Mouse (Mus musculus) frontal cortex, postnatal 14 days (tissue): ENCODE measurements around the gene Dvl3.

ENCODE experiments used
- DNase-seq, 2 experiments: peaks; one replicate each; pipeline ENCODE4 v3.0.0; 2022; ENCODE audit warnings: low spot score in 2 of 2

The Dvl3 gene

DNA sequence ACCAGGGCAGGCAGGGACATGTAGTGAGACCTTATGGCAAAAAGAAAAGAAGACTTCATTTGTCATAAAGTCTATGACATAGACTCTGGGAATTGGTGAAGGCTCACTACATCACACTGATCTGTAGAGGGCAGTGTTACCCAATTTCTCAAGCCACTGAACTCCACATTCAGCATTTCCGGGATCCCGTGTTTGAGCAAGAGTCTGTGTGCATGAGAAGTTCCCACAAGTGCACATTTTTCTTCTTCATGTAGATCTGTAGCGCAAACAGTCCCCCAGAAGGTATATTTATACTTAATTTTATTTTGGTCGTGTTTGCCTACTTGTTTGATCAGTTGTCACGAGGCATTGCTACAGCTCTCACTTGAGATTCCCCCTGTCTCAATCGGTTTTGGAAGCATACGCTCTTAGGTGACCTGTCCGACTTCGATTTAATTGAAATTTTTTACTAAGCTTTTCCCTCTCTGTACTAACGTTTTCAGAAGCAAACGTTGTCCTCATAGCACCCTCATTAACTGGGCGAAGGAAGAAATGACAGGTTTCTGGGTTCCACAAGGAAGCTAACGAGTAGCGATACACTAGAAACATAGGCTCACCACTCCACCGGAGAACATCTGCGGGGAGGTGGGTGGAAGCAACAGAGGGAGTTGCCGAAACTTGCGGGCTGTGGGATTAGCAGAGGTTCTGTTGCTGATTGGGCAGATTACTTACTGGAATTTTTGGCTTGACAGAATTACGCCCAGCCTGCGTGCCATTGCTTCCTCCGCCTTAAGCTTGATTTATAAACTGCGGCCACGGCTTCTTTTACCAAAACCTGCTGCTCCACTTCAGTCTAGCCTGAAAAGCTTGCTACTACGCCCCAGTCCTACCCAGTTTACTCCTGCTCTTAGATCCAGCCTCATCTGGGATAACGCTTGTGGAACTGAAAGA is 19.8 kb upstream of the Dvl3 start:
- DNase-seq: peak; percentile 35 to 50

- no peak for DNase-seq
Measured at GRCm38 (mm10) chr16:20497980-20498676, 18.7 kb upstream of the Dvl3 start.

DNA sequence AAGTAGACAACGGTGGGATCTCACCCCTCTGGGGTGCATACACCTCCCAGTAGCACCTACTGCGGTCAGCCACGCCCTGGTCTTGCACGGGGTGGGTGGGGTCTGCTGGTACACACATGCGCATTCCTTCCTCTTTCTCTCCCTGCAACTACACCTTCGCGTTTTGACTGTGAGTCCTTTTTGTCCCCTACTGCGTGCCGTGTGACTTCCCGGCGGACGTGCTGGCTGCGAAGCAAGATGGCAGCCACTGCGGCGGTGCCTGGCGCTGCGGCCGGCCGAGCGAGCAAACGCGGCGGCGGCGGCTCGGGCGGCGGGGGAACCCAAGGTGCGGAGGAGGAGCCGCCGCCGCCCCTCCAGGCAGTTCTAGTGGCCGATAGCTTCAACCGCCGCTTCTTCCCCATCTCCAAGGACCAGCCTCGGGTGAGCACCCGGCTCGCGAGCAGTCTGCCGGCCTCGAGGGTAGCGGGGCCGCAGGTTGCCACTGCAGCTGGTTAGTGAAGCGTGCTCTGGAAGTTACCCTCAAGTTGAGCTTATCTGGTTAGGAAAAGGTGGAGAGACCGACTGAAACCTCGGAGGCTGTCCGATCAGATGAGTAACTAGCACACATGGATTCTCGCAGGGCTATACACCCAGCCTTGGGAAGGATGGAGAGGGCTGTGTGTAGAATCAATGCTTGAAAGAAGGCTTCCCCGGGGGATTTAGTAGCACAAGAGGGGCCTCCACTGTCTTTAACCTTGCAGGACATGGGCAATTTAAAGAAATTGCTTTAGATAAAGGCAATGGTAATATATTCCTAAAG is 17.9 kb upstream of the Dvl3 start, which contains the start of gene Eif2b5:
TSS of gene Eif2b5 (plus strand) at position 141 of the 799 bp plus-strand sequence.
- DNase-seq: peak; percentile 86 to 88

- DNase-seq: no peak
Measured at GRCm38 (mm10) chr16:20506000-20506399, 10.8 kb upstream of the Dvl3 start.

GRCm38 (mm10) chr16:20509349-20509748 is 7.4 kb upstream of the Dvl3 start:
- DNase-seq: no peak

- DNase-seq: no peak
Measured at GRCm38 (mm10) chr16:20511277-20511847, 5.4 kb upstream of the Dvl3 start.

GRCm38 (mm10) chr16:20516032-20516431 is 750 bp upstream of the Dvl3 start:
- DNase-seq: no peak

- DNase-seq: peak in 1 of 2 experiments; percentile 31
Measured at GRCm38 (mm10) chr16:20517216-20517615, 434 bp downstream of the Dvl3 start.

- DNase-seq: no peak
Measured at GRCm38 (mm10) chr16:20517701-20518374, 1.1 kb downstream of the Dvl3 start.

- no peak for DNase-seq
Measured at GRCm38 (mm10) chr16:20523886-20524285, 7.1 kb downstream of the Dvl3 start.

- DNase-seq: no peak
Measured at GRCm38 (mm10) chr16:20528779-20529178, 12.0 kb downstream of the Dvl3 start.

GRCm38 (mm10) chr16:20529375-20529774 is 12.6 kb downstream of the Dvl3 start:
- DNase-seq: no peak

DNA sequence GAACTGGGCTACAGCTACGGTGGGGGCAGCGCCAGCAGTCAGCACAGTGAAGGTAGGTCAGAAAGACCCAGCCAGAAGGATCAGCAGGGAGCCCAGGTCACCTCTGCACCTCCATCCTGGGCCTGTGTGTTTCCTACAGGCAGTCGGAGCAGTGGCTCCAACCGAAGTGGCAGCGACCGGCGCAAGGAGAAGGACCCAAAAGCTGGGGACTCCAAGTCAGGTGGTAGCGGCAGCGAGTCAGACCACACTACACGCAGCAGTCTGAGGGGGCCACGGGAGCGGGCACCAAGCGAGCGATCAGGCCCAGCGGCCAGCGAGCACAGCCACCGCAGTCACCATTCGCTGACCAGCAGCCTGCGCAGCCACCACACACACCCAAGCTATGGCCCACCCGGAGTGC is 14.2 kb downstream of the Dvl3 start:
- DNase-seq: no peak

DNA sequence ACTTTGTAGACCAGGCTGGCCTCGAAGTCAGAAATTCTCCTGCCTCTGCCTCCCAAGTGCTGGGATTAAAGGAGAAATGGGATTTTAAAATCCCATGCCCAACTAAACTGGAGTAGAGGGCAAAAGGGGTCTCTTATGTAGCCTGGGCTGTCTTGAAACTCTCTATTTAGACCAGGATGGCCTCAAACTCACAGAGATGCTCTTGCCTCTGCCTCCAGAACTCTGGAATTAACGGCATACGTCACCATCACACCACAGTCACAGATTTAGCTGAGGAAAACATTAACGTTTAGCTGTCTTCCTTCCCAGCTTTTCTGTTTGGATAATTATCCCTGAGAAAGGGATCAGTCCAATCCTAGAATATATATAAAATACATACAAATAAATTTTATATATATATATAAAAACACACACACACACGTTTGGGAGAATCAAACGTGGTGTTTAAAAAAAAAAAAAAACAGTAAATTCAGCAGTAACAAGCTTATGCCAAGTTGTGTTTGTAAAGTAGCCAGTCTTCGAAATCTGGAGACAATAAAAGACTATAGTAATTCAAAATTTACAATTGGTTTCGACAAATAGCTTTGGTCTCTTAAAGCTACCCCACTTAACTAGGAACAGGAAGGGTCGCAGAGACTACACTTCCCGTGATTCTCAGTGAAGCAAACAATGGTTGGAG is 18.0 kb downstream of the Dvl3 start:
- no peak for DNase-seq

- DNase-seq: peak; percentile 85 to 96
Measured at GRCm38 (mm10) chr16:20535296-20536080, 18.7 kb downstream of the Dvl3 start, which contains the start of gene Ap2m1. Gene Ap2m1 (plus strand): TSS chr16:20535478.

DNA sequence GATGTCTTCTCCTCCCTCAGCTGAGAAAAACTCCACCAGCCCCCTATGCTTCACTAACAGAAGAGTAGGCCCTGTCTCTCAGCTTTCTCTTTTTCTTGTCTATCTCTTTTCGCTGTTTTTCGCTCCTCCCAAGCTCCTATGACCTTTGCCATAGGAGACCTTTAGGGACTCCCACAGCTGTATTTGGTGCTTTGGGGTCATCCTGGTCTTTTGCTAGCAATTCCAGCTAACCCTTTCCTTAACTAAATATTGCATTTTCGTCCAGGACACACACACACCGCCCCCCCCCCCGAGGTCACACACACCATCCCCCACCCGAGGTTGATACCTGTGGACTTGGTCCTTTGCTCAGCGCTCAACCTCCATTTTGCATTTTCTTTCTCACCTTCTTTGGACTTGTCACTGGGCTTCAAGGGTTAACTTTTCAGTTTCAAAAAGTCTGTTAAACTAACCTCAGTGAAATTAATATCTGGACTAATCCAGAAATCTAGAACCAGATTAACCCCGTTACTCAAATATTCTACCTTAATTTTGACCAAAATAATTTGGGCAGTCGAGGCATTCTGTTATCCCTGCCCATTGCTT is 19.4 kb downstream of the Dvl3 start:
- DNase-seq: no peak

DNA sequence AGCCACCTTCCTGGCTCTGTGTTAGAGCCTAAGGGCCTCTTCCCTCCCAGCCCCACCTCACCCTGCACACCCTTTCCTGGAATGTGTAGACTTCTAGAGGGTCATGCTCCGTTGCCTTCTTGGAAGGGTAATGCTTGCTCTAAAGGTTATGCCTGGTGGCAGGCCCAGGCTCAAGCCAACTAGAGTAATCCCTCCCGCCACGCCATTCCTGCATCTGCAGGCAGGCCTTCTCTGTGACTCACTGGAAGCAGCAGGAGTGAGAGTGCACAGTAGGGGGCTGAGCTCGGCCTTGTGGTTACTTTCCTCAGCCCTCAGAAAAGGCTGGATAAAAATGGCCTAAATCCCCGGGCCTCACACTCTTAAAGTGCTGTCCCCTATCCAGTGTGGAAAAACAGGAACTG is 20.3 kb downstream of the Dvl3 start:
- no peak for DNase-seq

GRCm38 (mm10) chr16:20537601-20538320 is 21.0 kb downstream of the Dvl3 start:
- no peak for DNase-seq

DNA sequence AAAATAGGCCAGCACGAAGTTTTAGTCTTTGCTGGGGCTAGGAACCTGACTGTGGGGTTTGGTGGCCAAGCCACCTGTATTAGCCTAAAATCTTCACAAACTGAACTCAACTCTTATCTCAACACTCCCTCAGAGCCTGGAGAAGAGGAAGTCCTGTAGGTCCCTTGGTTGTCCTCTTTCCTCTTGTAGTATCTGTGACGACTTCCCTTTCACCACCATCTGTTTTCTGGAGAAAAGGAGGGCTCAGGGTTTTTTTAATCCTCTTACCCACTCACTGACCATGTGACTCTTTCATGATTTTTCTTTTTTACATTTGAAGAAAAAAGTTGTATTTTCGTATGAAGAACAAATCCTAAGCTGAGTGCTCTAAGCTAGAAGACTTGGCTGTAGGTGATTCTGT is 22.9 kb downstream of the Dvl3 start:
- DNase-seq: no peak
